Mouse (Mus musculus) brain, embryonic 14.5 days (tissue): ENCODE measurements around the gene Diras2. TPM values are rescaled to one million over a fixed set of nuclear protein-coding genes. Genes with fewer than 3 reads are reported as not detected.
A peak's percentile ranks its signal among the peaks of the same experiment; 100 is the strongest.

Source experiments
- DNase-seq: peaks from one replicate; pipeline ENCODE4 v3.0.0-alpha.2; 2011; ENCODE audit warnings: low read depth
- CTCF ChIP-seq: fragments of 200-500 bp; IDR thresholded peaks from 2 replicates; pipeline ENCODE4 v1.5.1; 2012; ENCODE audit warnings: inconsistent platforms, mild to moderate bottlenecking, moderate library complexity, borderline replicate concordance; ENCODE audit not compliant: insufficient read depth, insufficient read length; ENCODE audit errors: extremely low read depth
- POLR2A ChIP-seq: fragments of 200-500 bp; IDR thresholded peaks from 2 replicates; pipeline ENCODE4 v1.6.1; 2012; ENCODE audit warnings: mild to moderate bottlenecking, inconsistent platforms, borderline replicate concordance; ENCODE audit not compliant: poor library complexity, insufficient read depth, insufficient read length, severe bottlenecking; ENCODE audit errors: extremely low read depth
- polyA plus RNA-seq: library from polyadenylated mRNA; depleted of rRNA; stranded (reverse); fragments of >200 nt; gene quantifications from 2 replicates; pipeline ENCODE4 v1.2.3, GENCODE M21; 2012

The Diras2 gene
- polyA plus RNA-seq, 1 experiment = 18.1 TPM

- no peak for DNase-seq
- no peak for TF ChIP-seq POLR2A
- no peak for TF ChIP-seq CTCF
Observed at GRCm38 (mm10) chr13:52529188-52529972, 1.7 kb downstream of the Diras2 start.

- TF ChIP-seq CTCF (no peak), POLR2A (no peak)
- peak; percentile 24 for DNase-seq
Observed at GRCm38 (mm10) chr13:52528786-52529185, 2.3 kb downstream of the Diras2 start.

GRCm38 (mm10) chr13:52528281-52528680, 2.8 kb downstream of the Diras2 start:
- DNase-seq = no peak
- no peak for TF ChIP-seq POLR2A
- TF ChIP-seq CTCF = no peak

- TF ChIP-seq CTCF (no peak), POLR2A (no peak)
Observed at GRCm38 (mm10) chr13:52526249-52527035, 4.6 kb downstream of the Diras2 start.

GRCm38 (mm10) chr13:52524313-52524712, 6.8 kb downstream of the Diras2 start:
- TF ChIP-seq CTCF (no peak), POLR2A (no peak)
- DNase-seq = no peak

More at GRCm38 (mm10) chr13:52526249-52527035, 4.6 kb downstream of the Diras2 start:
- DNase-seq = no peak

- TF ChIP-seq CTCF (no peak), POLR2A (no peak)
- no peak for DNase-seq
Observed at GRCm38 (mm10) chr13:52521176-52521575, 9.9 kb downstream of the Diras2 start.

- no peak for DNase-seq
- TF ChIP-seq POLR2A (no peak), CTCF (no peak)
Observed at GRCm38 (mm10) chr13:52519425-52519824, 11.7 kb downstream of the Diras2 start.

GRCm38 (mm10) chr13:52518377-52518776, 12.7 kb downstream of the Diras2 start:
- no peak for DNase-seq
- no peak for TF ChIP-seq POLR2A
- TF ChIP-seq CTCF = no peak

- TF ChIP-seq CTCF (no peak), POLR2A (no peak)
- no peak for DNase-seq
Observed at GRCm38 (mm10) chr13:52517021-52517420, 14.1 kb downstream of the Diras2 start.

GRCm38 (mm10) chr13:52516561-52516960, 14.5 kb downstream of the Diras2 start:
- TF ChIP-seq CTCF = no peak
- TF ChIP-seq POLR2A = no peak
- DNase-seq = no peak

GRCm38 (mm10) chr13:52516051-52516450, 15.0 kb downstream of the Diras2 start:
- no peak for TF ChIP-seq POLR2A
- TF ChIP-seq CTCF = no peak
- DNase-seq = no peak
